Mouse (Mus musculus) NIH3T3 (cell line): Measurements from ENCODE around the gene Tmed3.

ENCODE experiments used
- DNase-seq: peaks from one replicate; pipeline ENCODE4 v3.0.0-alpha.2; 2012; ENCODE audit warnings: low read depth

The Tmed3 gene

DNA sequence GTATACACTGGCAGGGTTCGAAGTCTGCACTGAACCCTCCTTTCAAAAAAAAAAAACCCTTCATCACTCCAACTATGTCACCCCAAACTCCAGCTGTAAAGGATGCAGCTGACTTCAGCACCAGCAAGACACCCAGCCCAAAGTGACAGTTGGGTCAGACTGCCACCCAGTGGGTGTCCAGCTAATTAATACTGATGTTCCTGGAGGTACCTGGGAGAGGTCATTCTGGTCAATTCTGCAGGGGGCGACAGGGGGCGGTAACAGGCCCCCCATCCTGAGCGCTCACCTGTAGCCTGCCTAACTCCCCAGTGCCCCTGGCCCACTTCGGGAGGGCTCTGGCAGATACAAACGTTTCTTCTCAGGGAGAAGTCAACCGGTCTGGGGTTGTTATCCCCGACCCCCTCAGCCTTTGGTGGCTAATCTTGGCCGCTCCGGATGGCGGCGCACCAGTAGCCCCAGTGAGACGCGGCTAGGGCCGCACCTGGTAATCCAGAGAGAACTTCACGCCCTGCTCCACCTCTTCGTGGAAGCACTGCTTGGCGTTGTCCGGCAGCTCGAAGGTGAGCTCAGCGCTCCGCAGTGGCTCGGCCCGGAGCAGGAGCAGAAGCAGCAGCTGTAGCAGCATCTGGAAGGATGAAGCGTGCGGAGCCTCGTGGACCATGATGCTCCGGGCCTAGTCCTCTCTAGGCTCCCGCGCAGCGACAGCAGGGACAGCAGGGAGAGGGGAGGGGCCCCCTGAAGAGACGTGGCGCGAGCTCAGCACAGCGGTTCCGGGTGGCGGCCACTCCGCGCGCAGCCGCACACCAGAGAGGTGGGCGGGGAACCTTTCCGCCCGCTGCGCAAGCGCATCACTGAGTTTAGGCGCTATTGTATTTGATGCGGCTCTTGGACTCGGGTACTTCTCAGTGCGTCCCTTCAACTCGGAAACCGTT is at the start of gene Tmed3:
Tmed3 (minus strand) TSS at position 804 of the 932 bp plus-strand sequence.
- DNase-seq, result peak; percentile 90

GRCm38 (mm10) chr9:89740041-89740440 is 35.2 kb upstream of the Tmed3 start:
- DNase-seq, result no peak

GRCm38 (mm10) chr9:89738295-89738694 is 33.4 kb upstream of the Tmed3 start, which contains the start of gene Ankrd34c:
Ankrd34c (minus strand) TSS chr9:89738475.
- DNase-seq, result no peak

GRCm38 (mm10) chr9:89737888-89738287 is 33.0 kb upstream of the Tmed3 start:
- DNase-seq, result no peak

GRCm38 (mm10) chr9:89736932-89737705 is 32.3 kb upstream of the Tmed3 start:
- peak; percentile 36 for DNase-seq

DNA sequence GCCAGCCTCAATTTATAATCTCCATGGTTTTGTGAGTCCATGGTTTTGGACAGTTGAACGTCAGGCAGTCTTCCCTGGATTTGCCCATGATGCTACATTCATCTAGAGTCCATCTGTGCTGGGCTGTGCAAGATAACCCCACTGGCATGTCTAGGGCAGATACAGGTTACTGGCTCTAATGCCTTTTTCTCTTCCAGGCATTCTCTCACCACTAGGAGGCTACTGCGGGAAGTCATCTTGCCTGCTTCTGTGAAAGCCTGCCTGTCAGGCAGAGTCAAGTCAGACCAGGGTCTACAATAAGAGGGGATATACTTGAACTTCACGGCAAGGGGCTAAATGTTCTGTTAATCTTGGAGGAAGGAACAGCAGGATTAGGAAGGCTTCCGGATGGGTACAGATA is 2.0 kb upstream of the Tmed3 start:
- DNase-seq, result peak; percentile 40

- DNase-seq, result no peak
Observed at GRCm38 (mm10) chr9:89705197-89705533, 297 bp upstream of the Tmed3 start.

DNA sequence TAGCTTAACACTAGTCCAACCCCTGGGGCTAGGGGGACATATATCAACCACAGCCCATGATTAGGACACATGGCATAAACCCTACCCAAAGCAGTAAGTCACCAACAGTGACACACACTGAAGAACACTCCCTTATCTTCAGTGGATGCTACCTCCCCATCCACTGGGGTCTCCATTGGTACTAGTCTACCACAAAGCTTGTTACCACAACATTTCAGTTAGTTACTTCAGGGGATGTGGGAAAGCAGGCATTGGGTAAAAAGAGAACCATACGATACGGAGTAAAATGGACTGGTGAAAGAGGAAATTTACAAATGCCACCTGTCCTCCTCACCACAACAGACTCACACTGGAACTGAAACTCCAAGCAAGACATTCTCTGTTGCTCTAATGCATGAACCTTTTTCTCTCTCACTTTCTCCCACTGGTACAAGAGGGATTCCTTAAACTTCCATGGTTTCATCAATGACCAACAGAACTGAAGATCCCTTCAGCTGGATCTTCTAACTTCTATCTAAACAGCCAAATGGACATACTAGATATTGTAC is 3.9 kb downstream of the Tmed3 start:
- DNase-seq, result no peak

- no peak for DNase-seq
Observed at GRCm38 (mm10) chr9:89695143-89695542, 9.7 kb downstream of the Tmed3 start.

- no peak for DNase-seq
Observed at GRCm38 (mm10) chr9:89693670-89694069, 11.2 kb downstream of the Tmed3 start.

DNA sequence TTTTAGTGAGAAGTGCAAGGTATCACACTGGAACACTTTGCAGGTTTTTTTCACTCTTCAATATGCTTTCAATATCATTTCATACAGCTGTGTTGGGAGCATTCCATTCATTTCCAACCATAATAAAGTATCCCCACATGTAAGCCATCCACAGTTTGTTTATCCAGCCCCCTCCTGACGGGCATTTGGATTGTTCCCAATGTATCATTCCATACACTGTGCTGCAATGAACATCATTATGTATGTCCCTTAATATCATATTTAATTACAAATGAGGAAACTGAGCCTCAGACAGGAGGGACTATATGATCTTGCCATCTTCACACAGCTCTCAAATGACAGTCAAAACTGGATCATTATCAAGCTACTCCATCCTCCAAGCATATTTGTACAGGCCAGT is 15.7 kb downstream of the Tmed3 start:
- DNase-seq, result no peak

DNA sequence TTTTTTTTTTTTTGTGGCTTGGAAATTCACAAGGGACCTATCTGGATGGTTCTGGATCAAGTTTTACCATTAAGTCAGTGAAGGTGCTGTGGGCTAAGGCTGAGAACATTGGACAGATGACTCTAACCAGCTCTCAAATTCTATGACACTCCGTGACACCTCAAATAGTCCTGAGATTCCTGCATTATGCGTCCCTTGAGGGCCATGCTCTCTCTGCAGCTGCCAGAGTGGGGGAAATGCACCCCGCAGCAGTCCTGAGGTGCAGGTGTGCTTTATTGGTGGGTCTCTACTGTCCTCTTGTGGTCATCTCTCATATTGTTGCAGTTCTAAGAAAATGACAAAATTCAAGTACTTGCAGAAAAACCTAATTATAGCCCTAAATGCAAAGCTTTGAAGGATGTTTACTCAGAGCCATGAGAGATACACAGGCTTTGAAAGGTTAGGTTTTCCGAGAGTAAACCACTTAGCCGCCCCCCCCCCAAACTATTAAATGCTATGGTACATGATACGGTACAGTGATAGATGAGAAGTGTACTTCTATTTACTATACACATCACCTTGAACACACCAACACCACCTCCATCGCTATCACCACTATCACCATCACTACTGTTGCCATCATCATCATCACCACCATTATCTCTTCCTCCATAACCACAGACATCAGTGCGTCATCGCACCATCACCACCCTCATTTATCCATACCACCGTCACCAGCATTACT is 17.2 kb downstream of the Tmed3 start:
- peak; percentile 57 for DNase-seq

DNA sequence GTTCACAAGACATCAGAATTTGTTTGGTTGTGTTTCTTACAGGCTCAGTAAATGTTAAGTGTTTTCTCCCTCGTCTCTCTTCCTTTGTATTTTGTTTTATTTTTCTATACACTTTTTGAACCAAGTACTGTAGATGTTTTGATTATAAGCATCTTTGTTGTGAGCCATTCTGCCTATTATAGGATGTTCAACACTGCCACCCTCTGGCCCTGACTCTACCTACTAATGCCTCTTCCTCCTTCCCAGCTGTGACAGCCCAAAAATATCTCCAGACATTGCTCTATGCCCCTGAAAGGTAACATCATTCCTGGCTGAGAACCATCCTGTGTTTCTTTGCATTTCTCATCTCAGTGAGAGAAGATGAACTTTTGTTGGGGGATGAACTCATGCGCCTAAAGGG is 18.6 kb downstream of the Tmed3 start:
- peak; percentile 11 for DNase-seq

GRCm38 (mm10) chr9:89678974-89679373 is 25.9 kb downstream of the Tmed3 start:
- peak; percentile 40 for DNase-seq

GRCm38 (mm10) chr9:89674014-89674618 is 30.8 kb downstream of the Tmed3 start:
- DNase-seq, result peak; percentile 83

- DNase-seq, result no peak
Observed at GRCm38 (mm10) chr9:89673402-89673801, 31.5 kb downstream of the Tmed3 start.

- DNase-seq, result peak; percentile 71
Observed at GRCm38 (mm10) chr9:89669878-89670277, 35.0 kb downstream of the Tmed3 start.

DNA sequence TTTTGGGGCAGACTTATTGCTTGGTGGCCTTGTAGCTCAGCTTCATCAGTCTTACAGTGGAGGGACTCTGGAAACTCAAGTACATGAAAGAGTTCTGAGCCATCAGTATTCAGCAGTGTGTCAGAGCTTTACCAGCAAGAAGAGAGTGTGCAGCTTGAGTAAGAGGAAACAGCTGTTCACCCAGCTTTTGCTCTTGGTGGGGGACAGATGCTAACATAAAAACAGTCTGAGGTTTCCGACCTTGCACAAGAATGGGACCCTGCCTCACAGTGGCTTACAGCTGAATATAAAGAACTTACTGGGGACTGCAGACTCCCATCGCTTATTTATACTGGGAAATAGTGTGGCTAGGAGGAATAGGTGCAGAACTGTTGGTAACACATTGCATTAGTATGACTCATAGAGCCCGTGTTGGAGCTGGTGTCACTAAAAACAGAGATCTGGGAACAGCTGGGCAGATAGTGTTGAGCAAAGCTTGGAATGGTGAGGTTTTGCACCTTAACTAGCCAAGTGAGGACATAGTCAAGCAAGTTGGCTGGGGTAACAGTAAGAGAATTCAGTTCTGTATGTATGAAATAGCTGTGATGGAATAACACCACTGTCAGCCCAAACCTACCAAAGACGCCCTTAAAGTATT is 37.4 kb downstream of the Tmed3 start:
- no peak for DNase-seq

- DNase-seq, result no peak
Observed at GRCm38 (mm10) chr9:89650913-89651312, 54.0 kb downstream of the Tmed3 start.
